Mouse (Mus musculus): ENCODE data around the gene Il9r.

The Il9r gene

GRCm38 (mm10) chr11:32200075-32200601 lies at the start of gene Il9r:
Gene Il9r, minus strand, starts transcription at chr11:32200279.
- DNase-seq (ENCODE audit: low read depth, low spot score) = no peak

GRCm38 (mm10) chr11:32248350-32248749 lies 48.3 kb upstream of the Il9r start:
- DNase-seq (ENCODE audit: low read depth, low spot score) = no peak

DNA sequence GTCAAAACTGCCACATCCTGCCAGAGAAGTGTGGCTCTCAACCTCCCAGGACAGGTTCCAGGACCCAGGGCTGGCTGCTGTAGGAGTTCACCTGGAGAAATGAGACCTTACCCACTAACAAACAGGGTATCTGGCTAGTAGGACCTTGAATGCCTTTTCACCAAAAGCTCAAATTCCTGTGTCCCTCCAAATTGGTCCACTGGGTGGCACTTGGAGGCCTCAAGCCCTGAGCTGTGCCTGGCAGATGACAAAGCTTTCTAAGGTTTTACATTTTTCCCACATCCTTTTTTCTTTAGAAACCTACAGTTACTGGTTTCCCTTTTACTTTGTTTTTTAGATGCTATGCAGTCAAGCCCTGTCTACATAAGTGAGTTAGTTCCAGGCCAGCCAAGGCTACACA lies 47.0 kb upstream of the Il9r start:
- no peak for DNase-seq (ENCODE audit: low read depth, low spot score)

DNA sequence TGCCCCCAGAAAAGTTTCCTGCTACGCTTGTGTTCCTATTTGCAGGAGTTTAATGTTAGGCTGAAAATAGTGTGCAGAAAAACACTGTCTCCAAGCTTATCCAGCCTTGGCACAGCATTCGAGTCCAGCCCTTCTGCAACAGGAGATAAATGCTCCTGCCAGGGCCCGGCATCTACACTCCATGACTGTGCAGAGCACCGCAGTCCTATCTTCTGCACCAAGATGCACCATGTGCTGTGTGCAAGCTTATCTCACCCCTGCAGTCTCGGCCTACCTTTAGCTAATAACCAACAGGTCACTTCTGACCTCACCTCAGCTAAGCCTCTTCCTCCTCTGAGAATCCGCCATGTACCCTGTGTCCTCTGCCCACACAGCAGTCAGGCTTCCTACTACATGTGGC lies 45.5 kb upstream of the Il9r start:
- DNase-seq (ENCODE audit: low read depth, low spot score) = no peak

DNA sequence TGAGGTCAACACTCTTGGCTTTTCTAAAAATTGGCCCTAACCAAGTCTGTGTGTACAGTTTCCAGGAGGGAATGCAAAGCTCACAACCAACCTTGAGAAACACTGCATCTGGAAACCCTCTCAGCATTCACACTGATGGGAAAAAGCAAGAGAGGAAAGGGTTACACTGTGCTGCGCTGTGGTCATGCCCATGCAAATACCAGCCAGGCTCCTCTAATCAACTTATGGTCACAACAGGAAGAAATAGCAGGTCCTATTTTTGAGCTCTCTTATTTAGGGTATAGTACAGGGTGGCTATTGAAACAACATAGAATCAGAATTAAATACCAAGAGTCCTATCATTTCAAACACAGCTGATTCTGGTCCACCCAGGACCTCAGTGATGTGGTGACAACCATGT lies 44.5 kb upstream of the Il9r start:
- no peak for DNase-seq (ENCODE audit: low read depth, low spot score)

GRCm38 (mm10) chr11:32244064-32244463 lies 44.0 kb upstream of the Il9r start:
- no peak for DNase-seq (ENCODE audit: low read depth, low spot score)

DNA sequence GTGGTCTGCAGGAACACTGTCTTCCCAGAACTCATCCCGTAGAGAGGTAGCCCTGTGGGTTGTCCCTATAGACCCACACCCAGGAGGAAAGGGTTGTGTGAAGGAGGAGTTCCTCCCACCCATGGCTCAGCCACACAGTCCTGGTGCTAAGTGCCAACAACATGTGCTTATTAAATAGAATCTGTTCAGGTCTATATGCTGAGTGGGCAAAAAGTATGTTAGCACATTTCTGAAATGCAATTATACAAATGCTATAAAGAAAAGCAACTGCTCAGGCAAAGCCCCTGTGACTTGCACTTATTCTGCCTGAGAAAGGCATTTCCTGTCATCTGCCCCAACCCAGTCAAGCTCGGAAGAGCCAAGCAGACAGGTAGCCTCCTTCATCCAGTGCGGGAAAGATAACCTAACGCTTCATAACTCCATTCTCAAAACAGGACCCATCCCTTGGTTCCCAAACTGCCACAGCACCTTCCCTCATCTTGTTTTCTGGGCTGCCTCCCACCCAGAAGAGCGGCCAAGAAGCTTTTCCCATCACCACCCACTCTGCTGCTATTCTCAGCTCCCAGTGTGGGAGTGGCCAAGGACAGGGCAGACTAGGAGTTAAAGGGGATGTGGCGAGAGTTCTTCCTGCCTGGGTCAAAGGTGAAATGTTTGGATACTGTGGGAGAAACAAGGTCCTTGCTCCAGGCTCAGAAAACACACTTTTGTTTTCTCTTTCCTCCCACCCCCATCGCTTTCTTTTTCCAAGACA lies 43.3 kb upstream of the Il9r start:
- no peak for DNase-seq (ENCODE audit: low read depth, low spot score)

- no peak for DNase-seq (ENCODE audit: low read depth, low spot score)
These were observed 42.1 kb upstream of the Il9r start for GRCm38 (mm10) chr11:32242209-32242608.

DNA sequence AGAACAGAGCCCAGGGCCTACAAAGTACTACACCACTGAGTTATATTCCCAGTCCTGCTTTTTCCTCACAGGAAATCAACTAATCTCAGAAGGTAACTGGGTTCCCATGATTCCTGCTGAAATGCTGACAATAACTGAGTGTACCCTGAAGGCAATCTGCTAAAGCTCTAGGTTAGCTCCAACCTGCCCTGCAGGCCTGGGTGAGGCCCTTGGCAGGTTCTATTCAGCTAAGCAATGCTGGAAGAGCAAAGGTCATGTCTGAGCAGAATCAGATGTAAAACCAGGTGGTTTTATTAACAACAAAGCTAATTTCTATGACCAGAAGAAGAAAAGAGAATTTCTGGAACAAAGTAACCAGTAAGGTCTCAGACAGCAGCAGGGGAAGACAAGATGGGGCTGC lies 41.3 kb upstream of the Il9r start:
- no peak for DNase-seq (ENCODE audit: low read depth, low spot score)

GRCm38 (mm10) chr11:32238093-32238860 lies 38.2 kb upstream of the Il9r start:
- no peak for DNase-seq (ENCODE audit: low read depth, low spot score)

GRCm38 (mm10) chr11:32237411-32237795 lies 37.3 kb upstream of the Il9r start:
- DNase-seq (ENCODE audit: low read depth, low spot score) = no peak

DNA sequence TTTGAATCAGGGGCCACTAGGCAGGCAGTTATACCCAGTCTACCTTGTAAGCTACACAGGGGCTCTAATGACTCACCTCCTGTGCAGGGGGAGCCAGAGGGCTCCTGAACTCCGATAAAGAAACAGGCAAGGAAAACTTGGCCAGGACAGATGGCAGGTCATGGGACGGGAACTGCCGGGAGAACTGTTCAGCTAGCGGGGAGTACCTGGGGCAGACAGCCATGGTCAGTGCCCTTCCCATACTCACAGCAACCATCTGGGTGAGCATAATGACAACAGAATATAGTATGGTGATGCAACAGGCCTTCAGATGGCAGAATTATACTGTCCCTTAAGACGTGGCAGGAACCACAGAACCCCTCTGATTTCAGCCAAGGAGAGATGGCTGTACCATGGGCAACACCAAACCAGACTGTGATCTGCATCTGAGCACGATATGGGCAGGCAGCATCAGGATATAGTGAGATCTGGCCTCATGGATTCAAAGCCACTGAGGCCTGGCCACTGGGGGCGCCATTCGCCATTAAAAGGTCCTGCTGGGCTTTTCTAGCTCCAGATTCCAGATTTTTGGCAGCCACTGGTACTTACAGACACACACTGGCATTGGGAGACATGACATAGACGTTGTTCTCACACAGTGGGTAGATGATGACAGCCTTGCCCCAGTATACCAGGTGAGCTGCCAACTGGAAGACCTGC lies 36.8 kb upstream of the Il9r start:
- no peak for DNase-seq (ENCODE audit: low read depth, low spot score)

GRCm38 (mm10) chr11:32236132-32236531 lies 36.1 kb upstream of the Il9r start:
- DNase-seq (ENCODE audit: low read depth, low spot score) = no peak

DNA sequence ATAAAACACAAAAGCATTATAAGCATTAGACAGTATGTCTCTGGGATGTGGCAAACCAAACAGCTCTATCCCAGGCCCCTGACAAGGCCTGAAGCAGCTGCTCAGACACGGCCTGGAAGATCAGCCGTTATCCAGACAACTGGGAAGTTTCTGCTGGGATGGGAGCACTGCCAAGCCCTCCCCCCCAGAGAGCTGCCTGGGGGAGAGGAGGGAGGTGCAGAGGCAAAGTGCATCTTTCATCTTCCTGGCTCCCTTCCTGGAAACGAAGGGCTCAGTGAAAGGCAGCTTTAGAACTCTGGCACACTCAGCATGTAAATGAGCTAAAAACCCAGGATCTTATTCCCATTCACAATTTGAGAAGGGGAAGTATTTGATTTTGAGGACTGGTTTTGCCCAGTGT lies 35.6 kb upstream of the Il9r start:
- no peak for DNase-seq (ENCODE audit: low read depth, low spot score)

DNA sequence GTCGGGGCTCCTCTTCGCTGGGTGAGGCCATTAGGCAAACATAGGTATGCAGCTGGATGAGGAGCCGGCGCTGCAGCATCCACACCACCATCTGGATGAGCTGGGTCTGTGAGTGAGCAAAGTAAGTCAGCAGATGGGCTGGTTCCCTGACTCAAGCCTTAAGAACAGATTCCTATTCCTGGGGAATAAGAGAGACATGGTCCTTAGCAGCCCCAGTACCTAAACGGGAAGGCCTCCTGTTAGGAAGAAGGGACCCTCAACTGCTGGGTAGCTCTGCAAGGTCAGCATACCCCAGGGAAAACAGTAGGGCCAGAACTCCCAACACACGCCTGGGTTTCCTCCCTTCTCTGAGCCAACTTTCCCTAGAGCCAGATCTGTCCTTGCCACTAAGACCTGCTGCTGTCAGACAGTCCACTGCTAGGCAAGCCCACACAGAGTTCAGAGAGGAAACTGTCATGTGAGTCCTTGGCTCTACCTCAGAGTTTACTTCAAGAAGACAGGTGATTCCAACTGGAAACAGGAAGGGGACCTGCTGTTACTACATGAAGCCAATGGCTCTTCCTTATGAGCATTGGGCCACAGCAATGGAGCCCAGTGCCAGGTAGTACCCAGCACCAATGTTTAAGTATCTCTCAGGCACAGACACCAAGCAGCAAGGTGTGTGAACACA lies 34.9 kb upstream of the Il9r start:
- DNase-seq (ENCODE audit: low read depth, low spot score) = no peak

DNA sequence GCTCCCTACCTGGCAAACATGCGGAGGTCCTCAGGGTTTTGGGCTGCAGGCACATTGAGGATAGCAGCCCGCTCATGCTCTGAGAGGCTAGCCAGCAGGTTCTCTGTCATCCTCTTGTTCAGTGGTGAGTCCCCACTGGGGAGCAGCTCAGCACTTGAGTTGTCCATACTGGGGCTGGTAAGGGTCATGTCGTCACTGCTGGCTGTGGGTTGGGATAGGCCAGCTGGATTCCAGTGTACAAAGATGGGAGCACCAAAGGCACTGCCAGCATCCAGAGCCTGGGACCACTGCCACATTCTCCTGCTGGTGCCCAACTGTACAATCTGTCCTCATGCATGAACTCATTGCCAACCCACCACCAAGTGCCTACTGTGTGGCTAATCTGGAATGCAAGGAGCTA lies 33.8 kb upstream of the Il9r start:
- DNase-seq (ENCODE audit: low read depth, low spot score) = no peak

DNA sequence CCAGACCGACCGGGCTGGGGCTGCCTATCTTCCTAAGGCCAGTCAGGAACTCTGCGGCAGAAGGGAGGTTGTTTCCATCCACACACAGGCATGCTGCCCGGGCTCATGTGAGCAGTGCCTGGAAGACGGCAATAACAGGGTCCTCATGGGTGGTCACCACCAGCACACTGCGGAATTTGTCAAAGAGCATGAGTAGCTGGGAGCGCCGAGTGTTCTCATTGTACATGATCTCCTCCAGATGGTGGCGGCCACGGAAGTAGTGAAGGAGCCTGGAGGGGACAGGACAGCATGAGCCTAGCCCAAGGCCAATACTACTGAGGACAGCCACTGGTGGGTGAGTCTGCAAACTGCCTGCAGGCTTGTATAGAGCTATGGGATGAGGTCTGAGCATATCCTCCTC lies 32.8 kb upstream of the Il9r start:
- no peak for DNase-seq (ENCODE audit: low read depth, low spot score)

DNA sequence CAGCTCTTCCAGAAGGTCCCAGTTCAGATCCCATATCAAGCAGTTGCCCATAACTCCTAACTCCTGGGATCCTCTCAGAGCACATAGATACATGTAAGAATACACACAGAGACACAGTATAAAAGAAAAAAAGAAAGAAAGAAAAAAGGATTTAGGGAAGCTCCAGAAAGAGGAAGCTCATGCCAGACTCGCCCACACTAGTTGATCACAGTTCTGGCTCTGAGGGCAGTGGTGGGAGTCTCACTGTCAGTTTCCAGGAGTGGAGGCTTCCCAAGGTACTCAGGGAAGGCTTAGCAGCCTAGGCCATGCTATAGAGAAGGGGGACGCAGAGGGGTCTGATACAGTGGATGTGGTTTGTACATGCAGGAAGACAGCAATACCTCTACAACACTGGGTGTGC lies 31.0 kb upstream of the Il9r start:
- no peak for DNase-seq (ENCODE audit: low read depth, low spot score)

- no peak for DNase-seq (ENCODE audit: low read depth, low spot score)
These were observed 30.1 kb upstream of the Il9r start for GRCm38 (mm10) chr11:32230220-32230619.

DNA sequence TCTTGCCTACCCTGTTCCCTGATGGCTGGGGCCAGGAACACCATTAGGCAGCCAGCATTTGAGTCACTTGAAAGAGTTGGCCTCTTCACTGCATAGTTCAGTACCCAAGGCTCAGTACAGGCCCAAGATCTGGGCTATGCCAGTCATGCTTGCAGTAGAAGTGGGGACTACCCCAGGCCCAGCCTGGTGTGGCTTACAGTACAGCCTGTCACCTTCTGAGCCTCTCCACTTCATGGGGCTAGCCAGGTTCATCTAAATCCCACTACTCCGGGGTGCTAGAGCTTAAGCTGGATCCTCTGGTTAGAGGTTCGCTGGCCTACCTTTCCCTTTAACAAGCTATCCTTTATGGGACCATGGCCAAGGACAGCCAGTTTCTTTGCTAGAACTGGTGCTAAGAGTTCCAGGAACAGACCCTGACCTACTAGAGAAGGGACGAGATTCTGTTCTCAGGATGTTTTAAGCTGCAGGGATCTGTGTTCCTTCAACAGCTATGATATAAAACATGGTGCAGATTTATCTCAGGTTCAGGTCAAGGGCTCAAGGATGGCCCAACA lies 28.3 kb upstream of the Il9r start:
- no peak for DNase-seq (ENCODE audit: low read depth, low spot score)

DNA sequence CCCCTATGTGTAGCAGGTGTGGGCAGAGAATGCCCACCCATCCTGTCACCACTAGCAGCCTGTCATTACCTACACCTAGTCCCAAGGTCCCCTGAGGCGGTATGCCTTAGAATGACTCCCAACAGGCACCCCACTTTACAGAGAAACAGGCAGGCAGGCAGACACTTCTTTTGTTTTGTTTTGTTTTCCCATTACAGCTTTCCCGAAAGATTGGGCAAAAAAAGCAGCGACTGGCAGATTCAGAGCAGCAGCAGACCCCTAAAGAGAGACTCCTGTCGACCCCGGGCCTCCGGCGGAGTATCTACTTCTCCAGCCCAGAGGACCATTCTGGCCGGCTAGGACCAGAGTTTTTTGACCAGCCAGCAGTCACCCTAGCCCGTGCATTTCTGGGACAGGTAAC lies 27.5 kb upstream of the Il9r start:
- DNase-seq (ENCODE audit: low read depth, low spot score) = no peak

GRCm38 (mm10) chr11:32227041-32227440 lies 27.0 kb upstream of the Il9r start:
- no peak for DNase-seq (ENCODE audit: low read depth, low spot score)

All from forelimb bud, embryonic 11.5 days (tissue).